Comparison of ENCODE assay signal across 8 mouse cellular contexts in the genomic region with DNA sequence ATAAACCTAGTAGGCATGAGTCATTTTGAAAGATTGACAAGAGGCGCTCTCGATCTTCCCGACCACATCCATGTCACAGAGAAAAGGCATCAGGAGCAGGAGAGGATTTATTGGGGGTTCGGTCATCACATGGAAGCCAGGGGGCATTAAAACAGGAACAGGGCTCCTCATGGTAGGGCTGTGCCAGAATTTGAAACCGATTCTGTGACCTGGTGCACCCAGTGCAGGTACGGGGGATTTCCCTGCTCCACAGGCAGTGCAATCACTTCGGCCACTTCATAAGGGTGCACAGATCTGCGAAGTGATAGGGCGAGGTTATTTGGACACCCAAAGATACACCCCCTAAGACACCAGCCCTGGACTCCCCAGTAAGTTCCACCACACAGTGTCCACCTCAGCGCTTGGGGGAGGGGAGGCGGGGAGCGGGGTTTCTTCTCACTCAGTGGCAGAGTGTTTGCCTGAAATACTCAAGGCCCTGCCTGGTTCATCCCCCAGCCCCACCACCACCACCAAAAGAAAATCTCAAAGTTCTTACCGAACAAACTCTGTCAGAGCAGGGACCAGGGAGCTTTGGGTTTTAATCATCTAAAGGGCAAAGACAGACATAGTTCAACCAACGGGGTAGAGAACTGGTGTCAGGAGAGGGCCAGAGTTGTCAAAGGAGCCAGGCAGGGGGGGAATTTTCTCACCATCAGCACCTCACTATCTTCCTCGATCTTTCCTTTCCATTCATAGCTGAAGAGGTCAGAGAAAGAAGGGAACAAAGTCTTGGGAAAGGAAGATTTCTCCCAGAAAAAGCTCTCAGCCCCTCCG. TPM values are rescaled to one million over a fixed set of nuclear protein-coding genes. Genes with fewer than 3 reads are reported as not detected.
DNase-seq lines count a peak whose midpoint lies in the region; ATAC-seq and TF ChIP-seq lines count a peak whose summit lies in the region.

No protein-coding gene starts in this region.

- TF ChIP-seq POLR2A in myocyte (IDR thresholded peaks at IDR 0.05; ENCODE audit: insufficient read length, low read depth), result no peak

- H3K9me3 ChIP-seq in embryonic facial prominence, embryonic 12.5 days, result no peaks in the 10 kb centered on the region
- no peaks in the 10 kb centered on the region for H3K9me3 ChIP-seq in hindbrain, postnatal 0 days (ENCODE audit: low read length)

- H3K79me2 ChIP-seq in myocyte (ENCODE audit: control insufficient read depth, insufficient read depth), result peaks cover 13% of the 10 kb centered on the region

- ATAC-seq in embryonic facial prominence, embryonic 12.5 days (ENCODE audit: insufficient number of reproducible peaks, insufficient read depth, low FRiP score, low TSS enrichment), result no peak
- no peak for ATAC-seq in hindbrain, postnatal 0 days
- ATAC-seq in granulocyte monocyte progenitor cell, adult 5-6 weeks (replicated peaks; ENCODE audit: poor library complexity, severe bottlenecking), result no peak

- 58% methylated on average over 16 of the region's 16 CpGs for WGBS in embryonic facial prominence, embryonic 12.5 days
- WGBS in hindbrain, postnatal 0 days, result 64% methylated on average over 16 of the region's 16 CpGs

- peak overlapping the region; percentile 61 for H3K4me3 ChIP-seq in layer of hippocampus, adult 2 months
- peak overlapping the region; percentile 74 for H3K4me3 ChIP-seq in embryonic facial prominence, embryonic 12.5 days
- H3K4me3 ChIP-seq in hindbrain, postnatal 0 days (ENCODE audit: low read length), result peak overlapping the region; percentile 65
- peak overlapping the region; percentile 71 for H3K4me3 ChIP-seq in myocyte

- DNase-seq in layer of hippocampus, adult 2 months (ENCODE audit: low spot score in 2 of 2), result no peak
- DNase-seq in layer of hippocampus, adult 18-20 months (ENCODE audit: low spot score in 2 of 2), result no peak
- no peak for DNase-seq in hindbrain, postnatal 0 days (ENCODE audit: low spot score)
- no peak for DNase-seq in Muller cell, postnatal 12 days (ENCODE audit: inconsistent ontology term)
- DNase-seq in layer of hippocampus, adult 9-10 months (ENCODE audit: low spot score), result no peak

- H3K36me3 ChIP-seq in embryonic facial prominence, embryonic 12.5 days, result peaks cover 28% of the 10 kb centered on the region
- H3K36me3 ChIP-seq in hindbrain, postnatal 0 days (ENCODE audit: insufficient read depth, low read length), result peaks cover 4% of the 10 kb centered on the region
- H3K36me3 ChIP-seq in myocyte (ENCODE audit: control insufficient read depth, insufficient read depth), result no peaks in the 10 kb centered on the region

- peak overlapping the region; percentile 91 for H3K27ac ChIP-seq in layer of hippocampus, adult 2 months
- peak overlapping the region; percentile 97 for H3K27ac ChIP-seq in embryonic facial prominence, embryonic 12.5 days
- H3K27ac ChIP-seq in hindbrain, postnatal 0 days, result no peak overlapping the region; the same call in 1 of the 2 replicates

- H3K4me2 ChIP-seq in embryonic facial prominence, embryonic 12.5 days (replicated peaks), result peak overlapping the region; percentile 97
- peak overlapping the region; percentile 97 for H3K4me2 ChIP-seq in hindbrain, postnatal 0 days (ENCODE audit: low read depth, low read length)
- H3K4me2 ChIP-seq in myocyte (ENCODE audit: low read depth), result peak overlapping the region; percentile 99

- peak overlapping the region; percentile 82 for H3K9ac ChIP-seq in embryonic facial prominence, embryonic 12.5 days
- H3K9ac ChIP-seq in hindbrain, postnatal 0 days (replicated peaks; ENCODE audit: low read length), result peak overlapping the region; percentile 57

- H3K4me1 ChIP-seq in embryonic facial prominence, embryonic 12.5 days, result peaks cover 47% of the 10 kb centered on the region
- peaks cover 27% of the 10 kb centered on the region; the same call in 1 of the 2 replicates for H3K4me1 ChIP-seq in hindbrain, postnatal 0 days (ENCODE audit: insufficient read depth, low read length)

- no peaks in the 10 kb centered on the region for H3K27me3 ChIP-seq in embryonic facial prominence, embryonic 12.5 days
- no peaks in the 10 kb centered on the region for H3K27me3 ChIP-seq in hindbrain, postnatal 0 days (ENCODE audit: insufficient read depth, low read length)
- H3K27me3 ChIP-seq in myocyte (ENCODE audit: control insufficient read depth, insufficient read depth, insufficient read length), result no peaks in the 10 kb centered on the region

- H3ac ChIP-seq in myocyte (ENCODE audit: control insufficient read depth, insufficient read length), result peak overlapping the region; percentile 58

- no peak for TF ChIP-seq CTCF in layer of hippocampus, adult 2 months (conservative IDR thresholded peaks at IDR 0.05)
- TF ChIP-seq CTCF in hindbrain, postnatal 0 days (IDR thresholded peaks at IDR 0.05; ENCODE audit: low read depth), result no peak

TF ChIP-seq in myocyte, 11 proteins besides CTCF, POLR2A, EP300 and RAD21:
- no peak for TF ChIP-seq CEBPB (IDR thresholded peaks at IDR 0.05; ENCODE audit: insufficient read depth, poor library complexity, severe bottlenecking)
- TF ChIP-seq TCF12 (IDR thresholded peaks at IDR 0.05; ENCODE audit: insufficient read depth, poor library complexity, severe bottlenecking), result no peak
- no peak for TF ChIP-seq E2F4 (IDR thresholded peaks at IDR 0.05; ENCODE audit: insufficient read depth)
- TF ChIP-seq POLR2AphosphoS2 (IDR thresholded peaks at IDR 0.05; ENCODE audit: insufficient read length, low read depth), result no peak
- no peak for TF ChIP-seq MAX (IDR thresholded peaks at IDR 0.05; ENCODE audit: low read depth)

RNA-seq across cellular contexts. Expression of a gene that starts 1.3 kb away (rescaled TPM):
- total RNA-seq in layer of hippocampus, adult 2 months (2021), result 10 to 100 TPM; 91.3 to 95.8 TPM
- 100 to 1,000 TPM in 1 of 2 experiments, 10 to 100 TPM in 1; 94.9 to 100 TPM for total RNA-seq in layer of hippocampus, adult 18-20 months (2021)
- 172 and 174 TPM in 2 replicates for polyA plus RNA-seq in embryonic facial prominence, embryonic 12.5 days (2016; fragmentation: Nextera tagmentation; extraction: Ambion mirVana)
- total RNA-seq in hindbrain, postnatal 0 days (2014; rRNA removed), result 59.0 and 63.8 TPM in 2 replicates
- 149 and 152 TPM in 2 replicates for polyA plus RNA-seq in hindbrain, postnatal 0 days (2015; fragmentation: Nextera tagmentation; extraction: Ambion mirVana)
- 169 TPM for polyA plus RNA-seq in myocyte (2012; fragmentation: generic; extraction: Trizol)
- 226 and 256 TPM in 2 replicates for total RNA-seq in granulocyte monocyte progenitor cell, adult 5-6 weeks (2014; fragmentation: Nextera tagmentation)
- total RNA-seq in granulocyte monocyte progenitor cell, adult 5-6 weeks (2017), result 47.5 and 60.5 TPM in 2 replicates

RNA-seq across cellular contexts. Expression of a gene that starts 3.0 kb away (rescaled TPM):
- 100 to 1,000 TPM; 463 to 497 TPM for total RNA-seq in layer of hippocampus, adult 2 months (2021)
- total RNA-seq in layer of hippocampus, adult 18-20 months (2021), result 100 to 1,000 TPM; 400 to 412 TPM
- 2.5 and 4.0 TPM in 2 replicates for polyA plus RNA-seq in embryonic facial prominence, embryonic 12.5 days (2016; fragmentation: Nextera tagmentation; extraction: Ambion mirVana)
- total RNA-seq in hindbrain, postnatal 0 days (2014; rRNA removed), result 53.4 and 74.2 TPM in 2 replicates
- 4.4 and 5.3 TPM in 2 replicates for polyA plus RNA-seq in hindbrain, postnatal 0 days (2015; fragmentation: Nextera tagmentation; extraction: Ambion mirVana)
- polyA plus RNA-seq in myocyte (2012; fragmentation: generic; extraction: Trizol), result 5.2 TPM
- total RNA-seq in granulocyte monocyte progenitor cell, adult 5-6 weeks (2014; fragmentation: Nextera tagmentation), result 7.2 and 10.1 TPM in 2 replicates
- 0.31 and 0.69 TPM in 2 replicates for total RNA-seq in granulocyte monocyte progenitor cell, adult 5-6 weeks (2017)

RNA-seq across cellular contexts. Expression of a gene that starts 5.2 kb away (rescaled TPM):
- 10 to 100 TPM; 31.4 to 33.9 TPM for total RNA-seq in layer of hippocampus, adult 2 months (2021)
- total RNA-seq in layer of hippocampus, adult 18-20 months (2021), result 10 to 100 TPM; 37.6 to 40.0 TPM
- 13.9 and 17.1 TPM in 2 replicates for polyA plus RNA-seq in embryonic facial prominence, embryonic 12.5 days (2016; fragmentation: Nextera tagmentation; extraction: Ambion mirVana)
- total RNA-seq in hindbrain, postnatal 0 days (2014; rRNA removed), result 45.7 and 49.5 TPM in 2 replicates
- 30.0 and 30.8 TPM in 2 replicates for polyA plus RNA-seq in hindbrain, postnatal 0 days (2015; fragmentation: Nextera tagmentation; extraction: Ambion mirVana)
- polyA plus RNA-seq in myocyte (2012; fragmentation: generic; extraction: Trizol), result 9.6 TPM
- 3.4 and 9.3 TPM in 2 replicates for total RNA-seq in granulocyte monocyte progenitor cell, adult 5-6 weeks (2014; fragmentation: Nextera tagmentation)
- total RNA-seq in granulocyte monocyte progenitor cell, adult 5-6 weeks (2017), result 1.4 and 2.1 TPM in 2 replicates

RNA-seq across cellular contexts. Expression of a gene that starts 21.2 kb away (rescaled TPM):
- 1 to 10 TPM; 2.8 to 3.3 TPM for total RNA-seq in layer of hippocampus, adult 2 months (2021)
- total RNA-seq in layer of hippocampus, adult 18-20 months (2021), result 1 to 10 TPM; 3.3 to 3.5 TPM
- polyA plus RNA-seq in embryonic facial prominence, embryonic 12.5 days (2016; fragmentation: Nextera tagmentation; extraction: Ambion mirVana), result 7.9 and 9.7 TPM in 2 replicates
- 1.6 and 4.7 TPM in 2 replicates for total RNA-seq in hindbrain, postnatal 0 days (2014; rRNA removed)
- 3.2 TPM in 2 replicates for polyA plus RNA-seq in hindbrain, postnatal 0 days (2015; fragmentation: Nextera tagmentation; extraction: Ambion mirVana)
- polyA plus RNA-seq in myocyte (2012; fragmentation: generic; extraction: Trizol), result 15.4 TPM
- 6.0 and 6.2 TPM in 2 replicates for total RNA-seq in granulocyte monocyte progenitor cell, adult 5-6 weeks (2014; fragmentation: Nextera tagmentation)
- 8.7 and 12.6 TPM in 2 replicates for total RNA-seq in granulocyte monocyte progenitor cell, adult 5-6 weeks (2017)

RNA-seq across cellular contexts. Expression of a gene that starts 34.9 kb away (rescaled TPM):
- 10 to 100 TPM; 14.8 to 15.7 TPM for total RNA-seq in layer of hippocampus, adult 2 months (2021)
- 10 to 100 TPM; 15.2 to 15.5 TPM for total RNA-seq in layer of hippocampus, adult 18-20 months (2021)
- polyA plus RNA-seq in embryonic facial prominence, embryonic 12.5 days (2016; fragmentation: Nextera tagmentation; extraction: Ambion mirVana), result 16.1 and 17.1 TPM in 2 replicates
- total RNA-seq in hindbrain, postnatal 0 days (2014; rRNA removed), result 21.4 and 22.7 TPM in 2 replicates
- polyA plus RNA-seq in hindbrain, postnatal 0 days (2015; fragmentation: Nextera tagmentation; extraction: Ambion mirVana), result 6.6 and 7.8 TPM in 2 replicates
- 8.8 TPM for polyA plus RNA-seq in myocyte (2012; fragmentation: generic; extraction: Trizol)
- total RNA-seq in granulocyte monocyte progenitor cell, adult 5-6 weeks (2014; fragmentation: Nextera tagmentation), result 9.4 and 14.4 TPM in 2 replicates
- 14.3 and 17.7 TPM in 2 replicates for total RNA-seq in granulocyte monocyte progenitor cell, adult 5-6 weeks (2017)
